Mouse (Mus musculus) gastrocnemius, postnatal 25 days (tissue): ENCODE measurements around the gene Chst12. TPM values are rescaled to one million over a fixed set of nuclear protein-coding genes. Genes with fewer than 3 reads are reported as not detected.

Source experiments
- DNase-seq: peaks from one replicate; pipeline ENCODE4 v3.0.0; 2022
- total RNA-seq, 2 experiments: library from RNA; stranded (reverse); gene quantifications; 1 replicate in 1 of 2; 2 replicates in 1 of 2; pipeline ENCODE4 v1.2.3; 2021

Gene Chst12
- total RNA-seq, 2 experiments from 2014 or later, result 4.6 to 5.9 TPM

DNA sequence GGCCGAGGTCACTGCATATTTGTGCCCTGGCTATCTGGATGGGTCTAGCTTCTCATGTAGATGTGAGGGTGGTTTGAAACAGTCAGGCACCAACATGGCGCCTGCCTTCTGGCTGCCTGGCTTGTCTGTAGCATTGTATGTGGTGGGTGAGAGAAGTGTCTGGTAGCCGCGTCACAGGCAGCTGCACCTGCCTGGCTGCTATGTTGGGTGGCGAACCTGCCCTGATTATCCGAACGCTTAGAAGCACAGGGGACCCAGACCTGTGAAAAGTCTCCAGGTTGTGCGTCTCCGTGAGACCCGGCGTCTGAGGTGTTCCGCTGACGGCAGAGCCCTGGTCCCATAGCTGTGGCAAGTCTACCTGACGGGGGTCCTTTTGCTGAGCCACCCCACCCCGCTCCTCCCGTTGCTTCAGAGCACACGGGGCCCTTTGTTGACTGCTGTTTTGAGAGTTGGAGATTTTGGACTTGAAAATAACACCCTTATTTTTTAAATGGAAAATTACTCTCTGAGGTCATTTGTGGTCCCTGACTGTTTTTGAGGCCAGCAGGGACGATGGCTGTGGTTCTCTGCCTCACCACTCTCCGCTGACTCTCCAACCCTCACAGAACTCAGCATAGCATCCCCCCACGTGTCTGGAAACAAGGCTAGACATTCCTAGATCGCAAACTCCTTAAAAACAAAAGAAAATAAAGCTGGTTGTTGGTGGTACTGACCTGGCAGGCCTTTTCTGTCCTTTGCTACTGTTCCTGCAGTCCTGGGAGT is 12.0 kb downstream of the Chst12 start:
- no peak for DNase-seq

- DNase-seq, result no peak
These were observed 12.5 kb downstream of the Chst12 start for GRCm38 (mm10) chr5:140517921-140518230.

DNA sequence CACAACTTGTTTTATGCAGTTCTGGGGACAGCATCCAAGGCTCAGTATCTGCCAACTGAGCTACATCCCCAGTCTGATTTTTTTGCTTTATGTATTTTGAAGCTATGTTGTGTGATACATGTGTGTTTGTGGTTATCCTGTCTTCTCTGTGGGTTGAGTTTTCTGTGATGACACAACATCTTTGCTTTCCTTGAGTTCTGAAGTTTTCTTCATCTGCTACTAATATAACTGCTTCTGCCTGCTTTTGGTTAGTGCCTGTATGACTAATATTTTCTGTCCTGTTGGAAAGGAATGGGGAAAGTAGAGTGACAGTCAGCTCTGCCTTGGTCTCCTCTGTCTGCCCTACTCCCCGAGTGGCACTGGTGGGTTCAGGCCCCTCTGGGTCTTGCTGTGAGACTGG is 15.8 kb downstream of the Chst12 start:
- DNase-seq, result no peak

DNA sequence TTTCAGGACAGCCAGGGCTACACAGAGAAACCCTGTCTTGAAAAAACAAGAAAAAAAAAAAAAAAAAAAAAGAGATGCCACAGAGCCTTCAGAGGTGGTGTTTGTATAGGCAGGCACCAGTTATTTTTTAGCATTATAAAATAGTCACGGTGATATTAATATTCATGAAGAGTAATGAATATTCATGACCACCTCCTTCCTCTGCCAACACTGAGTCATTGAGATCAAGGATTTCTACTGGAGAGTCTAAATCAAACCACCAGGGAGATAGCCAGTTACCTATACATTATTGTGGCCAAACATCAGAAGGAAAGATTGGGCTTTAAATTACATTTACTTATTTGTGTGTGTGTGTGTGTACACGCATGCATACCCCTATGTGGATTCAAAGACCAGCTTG is 21.4 kb downstream of the Chst12 start:
- DNase-seq, result no peak

GRCm38 (mm10) chr5:140538111-140538683 is 32.8 kb downstream of the Chst12 start:
- DNase-seq, result no peak

- DNase-seq, result peak; percentile 42
These were observed 34.8 kb downstream of the Chst12 start for GRCm38 (mm10) chr5:140540106-140540505.

- DNase-seq, result no peak
These were observed 37.6 kb downstream of the Chst12 start for GRCm38 (mm10) chr5:140542811-140543575.

DNA sequence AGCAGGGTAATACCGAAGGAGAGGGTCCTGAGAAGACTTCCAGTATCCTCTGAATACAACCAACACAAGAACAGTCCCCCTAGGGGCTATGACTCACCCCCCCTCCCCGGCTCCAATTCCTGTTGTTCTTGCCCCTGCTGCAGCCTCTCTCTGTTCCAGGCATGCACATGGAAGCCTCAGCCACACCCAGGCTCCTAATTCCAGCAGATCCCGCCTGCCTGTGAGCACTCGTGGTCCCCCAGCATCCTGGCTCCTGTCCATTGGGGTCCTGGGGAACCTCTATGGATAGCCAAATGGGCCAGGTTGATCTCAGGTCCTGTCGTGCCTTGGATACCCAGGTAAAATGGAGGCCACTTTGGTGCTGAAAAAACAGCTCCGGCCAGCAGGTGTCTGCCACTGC is 40.3 kb downstream of the Chst12 start:
- no peak for DNase-seq

- DNase-seq, result no peak
These were observed 41.0 kb downstream of the Chst12 start for GRCm38 (mm10) chr5:140546332-140546731.

- DNase-seq, result no peak
These were observed 44.1 kb downstream of the Chst12 start for GRCm38 (mm10) chr5:140549306-140550047.

- DNase-seq, result no peak
These were observed 48.4 kb downstream of the Chst12 start for GRCm38 (mm10) chr5:140553719-140554118.

DNA sequence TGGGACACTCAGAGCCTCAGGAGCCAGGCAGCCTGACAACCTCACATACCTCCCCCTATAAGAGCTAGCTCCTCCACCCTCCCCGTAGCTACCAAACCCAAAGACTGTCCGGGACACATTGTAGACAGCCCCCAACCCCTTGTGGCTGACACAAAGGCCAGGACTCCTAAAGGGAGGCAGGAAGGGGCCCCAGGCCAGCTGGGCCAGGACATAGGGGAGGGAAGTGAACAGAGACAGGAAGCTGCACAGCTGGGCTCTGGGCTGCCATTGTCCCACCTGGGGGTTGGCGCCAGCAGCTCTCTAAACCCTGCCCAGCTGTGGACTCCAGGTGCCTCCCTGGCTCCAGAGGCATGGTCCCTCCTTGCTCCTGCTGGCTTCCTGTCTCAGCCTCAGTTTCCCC is 51.5 kb downstream of the Chst12 start:
- no peak for DNase-seq

DNA sequence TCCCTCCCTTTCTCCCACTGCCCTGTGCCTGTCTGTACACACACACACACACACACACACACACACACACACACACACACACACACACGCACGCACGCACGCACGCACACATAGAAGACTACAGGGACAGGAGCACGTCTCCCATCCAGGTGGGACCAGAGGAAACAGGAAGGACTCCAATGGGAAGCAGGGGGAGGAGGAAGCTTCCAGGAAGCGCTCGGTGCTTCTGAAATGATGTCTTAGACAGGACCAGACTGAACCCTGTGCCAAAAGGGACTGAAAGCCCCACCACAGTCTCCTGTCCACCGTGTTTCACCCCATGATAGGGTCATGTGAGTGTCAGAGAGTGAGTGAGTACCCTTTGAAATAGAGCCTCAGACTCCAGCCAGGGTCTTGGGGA is 57.3 kb downstream of the Chst12 start:
- no peak for DNase-seq

DNA sequence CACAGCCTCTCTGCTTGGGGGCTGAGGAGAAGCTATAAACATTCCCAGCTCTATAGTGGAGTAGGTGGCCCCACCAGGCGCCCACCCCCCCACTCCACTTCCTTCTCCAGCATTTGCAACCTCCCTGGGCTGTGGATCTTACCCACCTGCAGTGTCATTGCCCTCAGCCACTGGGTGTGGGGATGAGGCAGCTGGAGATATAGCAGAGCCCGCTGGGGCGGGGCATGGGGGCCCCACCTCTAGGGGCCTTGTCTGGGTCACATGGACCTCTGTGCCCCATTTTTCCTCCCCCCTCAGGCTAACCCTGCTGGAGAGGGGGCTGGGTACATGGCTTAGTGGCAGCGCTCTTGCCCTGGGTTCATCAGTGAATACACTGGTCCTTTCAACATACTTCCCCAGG is 59.5 kb downstream of the Chst12 start, which contains the start of gene Grifin:
Gene Grifin (minus strand): TSS at position 176 of the 400 bp plus-strand sequence.
- DNase-seq, result no peak

- peak; percentile 80 for DNase-seq
These were observed 60.1 kb downstream of the Chst12 start for GRCm38 (mm10) chr5:140565451-140565850.

- DNase-seq, result no peak
These were observed 60.5 kb downstream of the Chst12 start for GRCm38 (mm10) chr5:140565856-140566255.

GRCm38 (mm10) chr5:140566271-140566670 is 60.9 kb downstream of the Chst12 start:
- DNase-seq, result no peak

- DNase-seq, result peak; percentile 73
These were observed 62.0 kb downstream of the Chst12 start for GRCm38 (mm10) chr5:140567321-140567720.

- DNase-seq, result no peak
These were observed 62.4 kb downstream of the Chst12 start for GRCm38 (mm10) chr5:140567751-140568150.

GRCm38 (mm10) chr5:140568321-140568970 is 63.1 kb downstream of the Chst12 start:
- DNase-seq, result peak; percentile 62

GRCm38 (mm10) chr5:140569032-140569595 is 63.8 kb downstream of the Chst12 start:
- DNase-seq, result no peak
